ENCODE assay signal across 18 mouse cellular contexts in genomic region chr17:85033087-85033486, GRCm38 (mm10). TPM values are rescaled to one million over a fixed set of nuclear protein-coding genes. Genes with fewer than 3 reads are reported as not detected.
"Had no signal": no experiment of that assay in that cellular context is flagged by ENCODE, and none has a peak within 500 bp of the region (broad histone marks: within the 10 kb centered on the region; RNA-seq: fewer than 3 reads in every experiment).

No protein-coding gene starts in this region.

- ATAC-seq: midbrain, embryonic 16.5 days had no signal

- H3K36me3 ChIP-seq: midbrain, embryonic 10.5 days; midbrain, embryonic 12.5 days; neural tube, embryonic 13.5 days; neural tube, embryonic 15.5 days had no signal

- H3K4me1 ChIP-seq: neural tube, embryonic 13.5 days; neural tube, embryonic 15.5 days had no signal

- DNase-seq: lung, adult 18-20 months; lung, embryonic 14.5 days; lung, postnatal 10 days; lung, postnatal 4 days; midbrain, embryonic 14.5 days; retina, postnatal 1 day; right cerebral cortex, postnatal 14 days; spleen, adult 18-20 months; thymus, adult 18-20 months; thymus, postnatal 14 days; thymus, postnatal 36 days had no signal

- H3K4me3 ChIP-seq: midbrain, embryonic 10.5 days; midbrain, embryonic 12.5 days; myocyte; neural tube, embryonic 13.5 days; neural tube, embryonic 15.5 days had no signal

- H3K27ac ChIP-seq: midbrain, embryonic 10.5 days; midbrain, embryonic 12.5 days; neural tube, embryonic 13.5 days; neural tube, embryonic 15.5 days had no signal

- H3K9me3 ChIP-seq: midbrain, embryonic 10.5 days; midbrain, embryonic 12.5 days; neural tube, embryonic 13.5 days; neural tube, embryonic 15.5 days had no signal

- H3K9ac ChIP-seq: lung, embryonic 14.5 days; midbrain, embryonic 12.5 days; neural tube, embryonic 13.5 days; neural tube, embryonic 15.5 days had no signal

- H3K4me2 ChIP-seq: lung, embryonic 14.5 days; midbrain, embryonic 12.5 days; neural tube, embryonic 13.5 days; neural tube, embryonic 15.5 days had no signal

- H3K27me3 ChIP-seq: midbrain, embryonic 12.5 days; neural tube, embryonic 13.5 days; neural tube, embryonic 15.5 days had no signal

RNA-seq across cellular contexts. Expression of gene Slc3a1, which starts 4.9 kb away (rescaled TPM):
- polyA plus RNA-seq: lung, embryonic 16.5 days had no signal
